Mouse (Mus musculus): Measurements from ENCODE around the gene Map1b. TPM values are rescaled to one million over a fixed set of nuclear protein-coding genes. Genes with fewer than 3 reads are reported as not detected.

Map1b gene
- total RNA-seq, 1 experiment = 21.2 TPM

DNA sequence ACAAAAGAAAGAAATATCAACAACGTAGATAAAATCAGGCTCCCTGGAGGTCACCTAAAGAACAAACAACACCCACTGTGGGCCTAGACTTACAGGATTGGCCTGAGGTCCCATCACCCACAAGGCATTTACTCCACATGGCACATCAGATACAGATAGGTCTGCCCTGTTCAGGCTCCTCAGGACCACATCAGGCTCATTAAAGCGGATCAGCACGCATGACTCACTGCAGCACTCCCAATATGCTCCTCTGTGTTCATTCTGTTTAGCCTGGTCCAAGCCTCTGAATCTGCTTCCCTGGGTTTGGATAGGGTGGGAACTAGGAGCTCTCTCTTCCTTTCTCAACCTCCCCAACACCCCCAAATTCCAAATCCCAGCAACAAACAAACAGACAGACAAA is 63.9 kb downstream of the Map1b start:
- in situ Hi-C loops (cut with MboI; ENCODE audit: low sequenced_read_pairs in 2 of 2, unreplicated experiment in 2 of 2) = no loop called here
- TF ChIP-seq ZNF384 (IDR thresholded peaks at IDR 0.05; ENCODE audit: low read depth, low read length) (no peak), CHD2 (IDR thresholded peaks at IDR 0.05; ENCODE audit: low read depth, low read length) (no peak), MAFK (IDR thresholded peaks at IDR 0.05; ENCODE audit: insufficient read depth, low read depth, low read length) (no peak), HCFC1 (IDR thresholded peaks at IDR 0.05; ENCODE audit: borderline replicate concordance, insufficient read depth, low read length) (no peak), ZC3H11A (IDR thresholded peaks at IDR 0.05; ENCODE audit: borderline replicate concordance, low read depth, low read length) (no peak)

DNA sequence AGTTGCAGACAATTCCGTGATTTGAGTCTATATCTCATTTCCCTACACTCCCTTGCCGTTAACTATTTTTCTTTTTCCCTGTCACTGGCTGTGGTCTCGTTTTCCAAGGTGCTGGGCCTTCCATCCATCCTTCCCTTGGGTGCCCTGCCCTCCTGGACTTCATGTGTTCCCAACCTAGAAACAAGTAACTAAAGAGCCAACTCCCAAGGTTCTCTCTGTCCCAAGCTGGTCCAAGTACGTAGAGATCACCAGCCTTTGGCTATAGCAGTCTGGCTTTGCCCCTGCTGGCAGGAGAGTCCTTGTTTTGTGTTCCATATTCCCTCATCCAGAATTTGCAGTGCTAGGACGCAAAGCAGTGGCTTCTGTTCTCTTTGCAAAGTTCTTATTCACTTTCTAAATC is 65.1 kb downstream of the Map1b start:
- TF ChIP-seq MAFK (IDR thresholded peaks at IDR 0.05; ENCODE audit: insufficient read depth, low read depth, low read length) (no peak), HCFC1 (IDR thresholded peaks at IDR 0.05; ENCODE audit: borderline replicate concordance, insufficient read depth, low read length) (no peak), ZNF384 (IDR thresholded peaks at IDR 0.05; ENCODE audit: low read depth, low read length) (no peak), ZC3H11A (IDR thresholded peaks at IDR 0.05; ENCODE audit: borderline replicate concordance, low read depth, low read length) (no peak), CHD2 (IDR thresholded peaks at IDR 0.05; ENCODE audit: low read depth, low read length) (no peak)
- DNase-seq (ENCODE audit: low read depth, low spot score) = no peak
- Histone ChIP-seq H3K4me1 (ENCODE audit: control insufficient read depth in 2 of 2, insufficient read depth in 2 of 2, low read length in 2 of 2, poor library complexity in 1 of 2) (peaks cover 1 to 22% of the 10 kb centered on the region in 2 experiments; a peak in 3 of 4 replicates), H3K27ac (ENCODE audit: insufficient read depth, low read depth, low read length, poor library complexity, severe bottlenecking) (no peak overlapping the region), H3K4me3 (ENCODE audit: insufficient read depth in 1 of 2, low read depth in 1 of 2, low read length in 2 of 2, poor library complexity in 1 of 2, severe bottlenecking in 1 of 2) (no peak overlapping the region), H3K9me3 (ENCODE audit: control insufficient read depth, insufficient read depth, low read depth, low read length) (no peaks in the 10 kb centered on the region), H3K9ac (ENCODE audit: insufficient read depth, low read depth, low read length, poor library complexity, severe bottlenecking) (no peak overlapping the region), H3K36me3 (ENCODE audit: control insufficient read depth, insufficient read depth, low read length, poor library complexity, severe bottlenecking) (peaks cover 3% of the 10 kb centered on the region; the same call in 1 of the 2 replicates)
- in situ Hi-C loops (cut with MboI; ENCODE audit: low sequenced_read_pairs in 2 of 2, unreplicated experiment in 2 of 2) = no loop called here

More for the DNA sequence above, 63.9 kb downstream of the Map1b start:
- DNase-seq (ENCODE audit: low read depth, low spot score) = no peak
- no peak overlapping the region for H3K27ac ChIP-seq (ENCODE audit: insufficient read depth, low read depth, low read length, poor library complexity, severe bottlenecking)
- no peak overlapping the region for H3K4me3 ChIP-seq (ENCODE audit: insufficient read depth in 1 of 2, low read depth in 1 of 2, low read length in 2 of 2, poor library complexity in 1 of 2, severe bottlenecking in 1 of 2)
- no peaks in the 10 kb centered on the region for H3K9me3 ChIP-seq (ENCODE audit: control insufficient read depth, insufficient read depth, low read depth, low read length)
- H3K9ac ChIP-seq (ENCODE audit: insufficient read depth, low read depth, low read length, poor library complexity, severe bottlenecking) = no peak overlapping the region
- peaks cover 1 to 13% of the 10 kb centered on the region in 2 experiments; a peak in 2 of 4 replicates for H3K4me1 ChIP-seq (ENCODE audit: control insufficient read depth in 2 of 2, insufficient read depth in 2 of 2, low read length in 2 of 2, poor library complexity in 1 of 2)
- H3K36me3 ChIP-seq (ENCODE audit: control insufficient read depth, insufficient read depth, low read length, poor library complexity, severe bottlenecking) = no peaks in the 10 kb centered on the region

DNA sequence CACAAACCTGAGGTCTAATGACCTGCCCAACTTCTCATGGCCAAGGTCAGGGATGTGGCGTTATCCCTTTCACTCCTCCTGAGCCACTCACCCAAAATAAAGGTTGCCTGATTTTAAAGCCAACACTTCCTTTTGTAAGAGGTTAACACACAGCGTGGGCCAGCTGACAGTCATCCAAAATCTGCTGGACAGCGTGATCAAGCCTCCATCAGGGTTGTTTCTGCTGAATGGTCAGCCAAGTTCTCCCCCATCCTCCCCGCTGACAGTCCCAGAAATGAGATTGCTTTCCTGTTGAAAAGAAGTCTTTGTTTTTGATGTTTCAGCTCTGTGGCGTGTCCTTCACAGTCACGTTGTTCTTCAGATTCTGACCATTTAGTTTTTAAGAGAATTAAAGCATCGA is 65.6 kb downstream of the Map1b start:
- in situ Hi-C loops (cut with MboI; ENCODE audit: low sequenced_read_pairs in 2 of 2, unreplicated experiment in 2 of 2) = no loop called here

DNA sequence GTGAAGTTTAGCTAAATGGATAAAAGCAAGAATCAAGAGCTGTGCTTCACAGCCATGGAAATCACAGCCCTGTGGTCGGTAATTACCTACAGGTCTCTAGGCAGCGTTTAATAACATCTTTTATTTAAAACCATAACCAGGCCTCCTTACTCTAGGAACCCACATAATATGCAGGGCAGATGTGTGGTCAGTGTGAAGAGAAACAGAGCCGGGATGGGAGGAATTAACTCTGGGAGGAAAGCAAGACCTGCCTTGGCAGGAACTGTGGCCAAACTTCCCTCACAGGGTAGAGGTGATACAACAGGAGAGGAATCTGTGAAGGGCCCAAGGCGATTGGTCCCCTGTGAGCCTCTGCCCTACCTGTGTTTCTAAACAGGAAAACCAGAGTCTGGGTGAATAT is 66.8 kb downstream of the Map1b start:
- DNase-seq (ENCODE audit: low read depth, low spot score) = no peak
- Histone ChIP-seq H3K4me1 (ENCODE audit: control insufficient read depth in 2 of 2, insufficient read depth in 2 of 2, low read length in 2 of 2, poor library complexity in 1 of 2) (peaks cover 11 to 30% of the 10 kb centered on the region in 2 experiments), H3K9me3 (ENCODE audit: control insufficient read depth, insufficient read depth, low read depth, low read length) (no peaks in the 10 kb centered on the region), H3K4me3 (ENCODE audit: insufficient read depth in 1 of 2, low read depth in 1 of 2, low read length in 2 of 2, poor library complexity in 1 of 2, severe bottlenecking in 1 of 2) (no peak overlapping the region), H3K9ac (ENCODE audit: insufficient read depth, low read depth, low read length, poor library complexity, severe bottlenecking) (no peak overlapping the region), H3K27ac (ENCODE audit: insufficient read depth, low read depth, low read length, poor library complexity, severe bottlenecking) (no peak overlapping the region), H3K36me3 (ENCODE audit: control insufficient read depth, insufficient read depth, low read length, poor library complexity, severe bottlenecking) (peaks cover 3% of the 10 kb centered on the region; the same call in 1 of the 2 replicates)
- in situ Hi-C loops (cut with MboI; ENCODE audit: low sequenced_read_pairs in 2 of 2, unreplicated experiment in 2 of 2) = no loop called here
- TF ChIP-seq HCFC1 (IDR thresholded peaks at IDR 0.05; ENCODE audit: borderline replicate concordance, insufficient read depth, low read length) (no peak), CHD2 (IDR thresholded peaks at IDR 0.05; ENCODE audit: low read depth, low read length) (no peak), ZNF384 (IDR thresholded peaks at IDR 0.05; ENCODE audit: low read depth, low read length) (no peak)

More for the DNA sequence above, 65.6 kb downstream of the Map1b start:
- H3K9ac ChIP-seq (ENCODE audit: insufficient read depth, low read depth, low read length, poor library complexity, severe bottlenecking) = no peak overlapping the region
- peaks cover 3% of the 10 kb centered on the region; the same call in 1 of the 2 replicates for H3K36me3 ChIP-seq (ENCODE audit: control insufficient read depth, insufficient read depth, low read length, poor library complexity, severe bottlenecking)
- H3K4me3 ChIP-seq (ENCODE audit: insufficient read depth in 1 of 2, low read depth in 1 of 2, low read length in 2 of 2, poor library complexity in 1 of 2, severe bottlenecking in 1 of 2) = no peak overlapping the region
- no peaks in the 10 kb centered on the region for H3K9me3 ChIP-seq (ENCODE audit: control insufficient read depth, insufficient read depth, low read depth, low read length)
- H3K27ac ChIP-seq (ENCODE audit: insufficient read depth, low read depth, low read length, poor library complexity, severe bottlenecking) = no peak overlapping the region
- no peak for DNase-seq (ENCODE audit: low read depth, low spot score)
- TF ChIP-seq ZC3H11A (IDR thresholded peaks at IDR 0.05; ENCODE audit: borderline replicate concordance, low read depth, low read length) = no peak
- no peak for TF ChIP-seq ZNF384 (IDR thresholded peaks at IDR 0.05; ENCODE audit: low read depth, low read length)
- TF ChIP-seq HCFC1 (IDR thresholded peaks at IDR 0.05; ENCODE audit: borderline replicate concordance, insufficient read depth, low read length) = no peak
- TF ChIP-seq MAFK (IDR thresholded peaks at IDR 0.05; ENCODE audit: insufficient read depth, low read depth, low read length) = no peak
- TF ChIP-seq CHD2 (IDR thresholded peaks at IDR 0.05; ENCODE audit: low read depth, low read length) = no peak
- peaks cover 5 to 27% of the 10 kb centered on the region in 2 experiments; a peak in 3 of 4 replicates for H3K4me1 ChIP-seq (ENCODE audit: control insufficient read depth in 2 of 2, insufficient read depth in 2 of 2, low read length in 2 of 2, poor library complexity in 1 of 2)

DNA sequence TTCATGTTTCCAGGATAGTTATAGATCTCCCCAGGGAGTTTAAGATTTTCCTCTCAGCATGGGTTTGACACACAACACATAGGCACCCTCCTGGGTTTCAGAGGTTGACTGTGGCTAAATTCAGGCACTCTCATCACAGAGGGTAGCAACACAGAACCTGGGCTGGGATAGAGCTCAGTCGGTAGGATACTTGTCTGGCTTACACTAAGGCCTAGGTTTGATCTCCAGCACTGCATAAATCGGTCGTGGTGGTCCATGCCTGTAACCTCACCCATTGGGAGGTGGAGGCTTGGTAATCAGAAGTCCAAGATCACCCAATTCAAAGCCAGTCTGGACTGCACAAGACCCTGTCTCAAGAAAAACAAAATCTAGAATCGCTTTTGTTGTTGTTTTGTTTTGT is 68.1 kb downstream of the Map1b start:
- H3K9ac ChIP-seq (ENCODE audit: insufficient read depth, low read depth, low read length, poor library complexity, severe bottlenecking) = no peak overlapping the region
- no peak overlapping the region for H3K27ac ChIP-seq (ENCODE audit: insufficient read depth, low read depth, low read length, poor library complexity, severe bottlenecking)
- in situ Hi-C loops (cut with MboI; ENCODE audit: low sequenced_read_pairs in 2 of 2, unreplicated experiment in 2 of 2) = no loop called here
- TF ChIP-seq ZNF384 (IDR thresholded peaks at IDR 0.05; ENCODE audit: low read depth, low read length) (no peak), ZC3H11A (IDR thresholded peaks at IDR 0.05; ENCODE audit: borderline replicate concordance, low read depth, low read length) (no peak), MAFK (IDR thresholded peaks at IDR 0.05; ENCODE audit: insufficient read depth, low read depth, low read length) (no peak), CHD2 (IDR thresholded peaks at IDR 0.05; ENCODE audit: low read depth, low read length) (no peak), HCFC1 (IDR thresholded peaks at IDR 0.05; ENCODE audit: borderline replicate concordance, insufficient read depth, low read length) (no peak)
- no peak overlapping the region for H3K4me3 ChIP-seq (ENCODE audit: insufficient read depth in 1 of 2, low read depth in 1 of 2, low read length in 2 of 2, poor library complexity in 1 of 2, severe bottlenecking in 1 of 2)
- H3K9me3 ChIP-seq (ENCODE audit: control insufficient read depth, insufficient read depth, low read depth, low read length) = no peaks in the 10 kb centered on the region
- H3K4me1 ChIP-seq (ENCODE audit: control insufficient read depth in 2 of 2, insufficient read depth in 2 of 2, low read length in 2 of 2, poor library complexity in 1 of 2) = peaks cover 14 to 37% of the 10 kb centered on the region in 2 experiments
- DNase-seq (ENCODE audit: low read depth, low spot score) = no peak
- peaks cover 3% of the 10 kb centered on the region; the same call in 1 of the 2 replicates for H3K36me3 ChIP-seq (ENCODE audit: control insufficient read depth, insufficient read depth, low read length, poor library complexity, severe bottlenecking)

Data from ES-E14 (cell line).